Mouse (Mus musculus): ENCODE results near the gene Mrgprx2.
"Not testable (repeated sequence)": the region's sequence is repeated elsewhere in the genome, so short reads cannot be mapped to it uniquely, and the experiment has no call there.

Mrgprx2 gene

GRCm38 (mm10) chr7:48499221-48499620, at the start of gene Mrgprx2:
TSS of gene Mrgprx2 (minus strand) at chr7:48499321.
- DNase-seq (ENCODE audit: low read depth), result no peak

GRCm38 (mm10) chr7:48456242-48456641, 42.9 kb downstream of the Mrgprx2 start, which contains the start of gene Mrgprb1:
TSS of gene Mrgprb1 (minus strand) at chr7:48456342.
- DNase-seq (ENCODE audit: low read depth), result no peak

GRCm38 (mm10) chr7:48436581-48436980, 62.5 kb downstream of the Mrgprx2 start:
- no peak for DNase-seq (ENCODE audit: low read depth)

GRCm38 (mm10) chr7:48435936-48436335, 63.2 kb downstream of the Mrgprx2 start:
- DNase-seq (ENCODE audit: low read depth), result not testable (repeated sequence)

Measured in c-Kit-positive CD71-negative TER-119-negative erythroid progenitor cells, embryonic 14.5 days (primary cell).